Mouse (Mus musculus): ENCODE results near the gene Vmn2r9.
A peak's percentile ranks its signal among the peaks of the same experiment; 100 is the strongest.
"Not testable (repeated sequence)": the region's sequence is repeated elsewhere in the genome, so short reads cannot be mapped to it uniquely, and the experiment has no call there.

Gene Vmn2r9

GRCm38 (mm10) chr5:108852501-108852900 lies at the start of gene Vmn2r9:
Gene Vmn2r9 (minus strand): TSS chr5:108852601.
- DNase-seq (ENCODE audit: low spot score in 2 of 2), result not testable (repeated sequence)

GRCm38 (mm10) chr5:108866746-108867145 lies 14.3 kb upstream of the Vmn2r9 start:
- DNase-seq (ENCODE audit: low spot score in 2 of 2), result not testable (repeated sequence)

- no peak for DNase-seq (ENCODE audit: low spot score in 2 of 2)
Observed at GRCm38 (mm10) chr5:108849466-108849865, 2.9 kb downstream of the Vmn2r9 start.

- no peak for DNase-seq (ENCODE audit: low spot score in 2 of 2)
Observed at GRCm38 (mm10) chr5:108836156-108836555, 16.2 kb downstream of the Vmn2r9 start.

GRCm38 (mm10) chr5:108823276-108823675 lies 29.1 kb downstream of the Vmn2r9 start:
- no peak for DNase-seq (ENCODE audit: low spot score in 2 of 2)

GRCm38 (mm10) chr5:108808750-108809149 lies 43.7 kb downstream of the Vmn2r9 start, which contains the start of gene Vmn2r8:
Gene Vmn2r8 (minus strand): TSS chr5:108808850.
- not testable (repeated sequence) for DNase-seq (ENCODE audit: low spot score in 2 of 2)

GRCm38 (mm10) chr5:108803646-108804045 lies 48.8 kb downstream of the Vmn2r9 start:
- peak in 1 of 2 experiments; percentile 1 for DNase-seq (ENCODE audit: low spot score in 2 of 2)

GRCm38 (mm10) chr5:108795263-108795662 lies 57.1 kb downstream of the Vmn2r9 start, which contains the start of gene Tmed11:
Gene Tmed11 (minus strand): TSS chr5:108795363.
- not testable (repeated sequence) for DNase-seq (ENCODE audit: low spot score in 2 of 2)

GRCm38 (mm10) chr5:108790385-108790784 lies 62.0 kb downstream of the Vmn2r9 start:
- not testable (repeated sequence) for DNase-seq (ENCODE audit: low spot score in 2 of 2)

Data from heart, adult 9 months (tissue).